Mouse (Mus musculus) spleen, adult 12 weeks (tissue): Measurements from ENCODE around the gene Ccdc183.

Experiments
- DNase-seq: peaks from one replicate; pipeline ENCODE4 v3.0.0; 2022; ENCODE audit warnings: low spot score

The Ccdc183 gene

DNA sequence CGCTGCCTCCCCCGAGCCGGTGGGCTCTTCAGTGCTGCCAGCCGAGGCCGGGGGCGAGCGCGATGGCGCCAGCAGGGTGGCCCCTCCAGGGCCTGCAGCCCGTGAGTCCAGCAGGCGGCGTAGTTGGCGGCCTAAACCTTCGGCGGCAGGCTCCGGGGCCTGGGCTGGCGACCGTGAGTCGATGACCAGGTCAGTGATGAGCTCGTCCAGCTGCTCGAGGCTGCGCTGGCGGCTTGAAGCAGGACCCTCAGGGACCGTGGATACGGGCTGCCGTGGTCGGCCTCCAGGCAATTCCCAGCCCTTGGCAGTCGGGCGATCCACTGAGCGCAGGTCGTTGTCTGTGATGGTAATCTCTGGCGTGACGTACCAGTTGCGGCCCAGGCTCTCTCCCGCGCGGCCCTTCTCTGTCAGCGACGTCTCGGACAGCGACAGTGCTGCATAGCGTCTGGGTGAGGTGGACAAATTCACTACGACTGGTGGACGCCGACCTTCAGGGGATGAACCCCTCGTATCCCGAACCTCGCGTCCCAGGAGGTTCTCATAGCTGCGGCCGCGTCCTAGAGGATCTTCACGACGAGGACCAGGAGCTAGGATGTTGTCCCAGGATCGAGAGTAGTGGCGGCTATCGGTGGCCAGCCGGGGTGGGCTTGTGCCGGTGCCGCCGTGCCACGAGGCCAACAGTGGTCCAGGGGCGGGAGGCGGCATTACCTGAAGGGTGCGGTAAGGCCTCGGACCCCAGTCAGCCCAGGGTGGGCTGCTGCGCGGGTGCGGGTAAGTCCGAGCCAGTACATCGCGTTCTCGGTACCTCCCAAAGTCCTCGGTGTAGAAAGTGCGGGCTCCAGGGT is 39.3 kb downstream of the Ccdc183 start:
- DNase-seq = no peak

- DNase-seq = no peak
Observed at GRCm38 (mm10) chr2:25576965-25577891, 40.2 kb downstream of the Ccdc183 start.

- no peak for DNase-seq
Observed at GRCm38 (mm10) chr2:25576028-25576850, 41.2 kb downstream of the Ccdc183 start.

DNA sequence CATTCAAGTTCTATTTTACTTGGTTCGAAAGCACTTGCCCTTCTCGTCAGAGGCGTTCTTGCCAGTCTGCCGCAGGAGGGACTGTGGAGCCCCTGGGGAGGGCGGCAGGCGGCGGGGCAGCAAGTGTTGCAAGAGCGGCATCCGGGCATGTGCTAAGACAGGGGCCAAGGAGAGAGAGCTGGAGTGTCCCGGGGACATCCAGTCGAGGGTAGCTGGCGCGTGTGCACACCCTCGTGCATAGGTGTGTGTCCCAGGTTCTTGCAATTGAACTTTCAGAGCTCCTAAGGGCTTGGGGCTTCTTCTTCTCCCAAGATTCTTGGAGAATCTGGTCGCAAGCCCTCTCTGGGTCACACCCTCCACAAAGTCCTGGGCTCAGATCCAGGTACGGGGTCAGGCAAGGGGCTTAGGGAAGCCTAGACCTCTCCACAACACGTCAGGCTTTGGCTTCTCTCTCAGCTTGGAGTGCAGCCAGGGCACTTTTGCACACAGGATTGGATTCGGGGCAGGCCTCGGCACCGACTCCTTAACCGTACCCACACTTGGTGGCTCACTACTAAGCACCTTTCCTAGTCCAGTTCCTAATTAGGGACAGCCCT is 41.9 kb downstream of the Ccdc183 start:
- DNase-seq = no peak

GRCm38 (mm10) chr2:25574579-25575431 is 42.7 kb downstream of the Ccdc183 start, which contains the start of the genes Mamdc4 and Phpt1:
TSS of gene Mamdc4 (minus strand) at chr2:25574845.
TSS of gene Phpt1 (minus strand) at chr2:25575224.
- peak; percentile 92 for DNase-seq

GRCm38 (mm10) chr2:25574136-25574535 is 43.3 kb downstream of the Ccdc183 start:
- DNase-seq = no peak

DNA sequence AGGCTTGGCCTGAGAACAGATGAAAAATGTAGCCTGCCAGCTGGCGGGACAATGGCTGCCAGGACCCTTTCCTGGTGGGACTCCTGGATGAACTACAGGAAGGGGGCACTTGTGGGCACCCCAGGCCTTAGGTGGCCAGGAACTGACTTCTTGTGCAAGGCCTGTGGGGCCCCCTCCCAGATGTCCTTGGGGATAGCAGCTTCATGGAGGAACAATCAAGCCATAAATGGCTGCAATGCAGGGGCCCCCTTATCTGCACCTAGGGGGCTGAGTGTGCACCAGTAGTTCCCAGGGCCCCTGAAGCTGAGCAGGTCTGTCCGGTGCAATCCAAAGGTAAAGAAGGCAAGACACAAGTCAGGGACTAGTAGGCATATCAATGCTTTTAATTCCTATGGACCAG is 44.4 kb downstream of the Ccdc183 start:
- no peak for DNase-seq

DNA sequence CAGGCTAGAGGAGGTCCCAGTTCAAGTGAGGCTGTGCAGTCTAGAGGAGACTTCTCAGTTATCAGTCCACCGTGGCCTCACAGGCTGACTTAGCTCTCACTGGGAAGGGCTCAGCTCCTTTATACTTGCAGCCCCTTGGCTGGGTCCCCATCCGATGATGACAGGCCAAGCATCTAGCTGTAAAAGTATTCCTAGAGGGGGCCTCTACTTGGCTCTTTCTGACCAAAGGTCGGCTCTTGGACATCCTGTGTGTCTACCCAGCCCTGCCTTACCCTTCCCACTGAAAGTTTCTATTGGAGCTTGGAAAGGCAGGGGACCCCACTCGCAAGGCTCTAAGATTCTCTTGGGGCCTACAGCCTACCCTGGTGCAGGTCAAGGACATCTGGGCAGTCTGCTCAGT is 46.3 kb downstream of the Ccdc183 start:
- DNase-seq = no peak

DNA sequence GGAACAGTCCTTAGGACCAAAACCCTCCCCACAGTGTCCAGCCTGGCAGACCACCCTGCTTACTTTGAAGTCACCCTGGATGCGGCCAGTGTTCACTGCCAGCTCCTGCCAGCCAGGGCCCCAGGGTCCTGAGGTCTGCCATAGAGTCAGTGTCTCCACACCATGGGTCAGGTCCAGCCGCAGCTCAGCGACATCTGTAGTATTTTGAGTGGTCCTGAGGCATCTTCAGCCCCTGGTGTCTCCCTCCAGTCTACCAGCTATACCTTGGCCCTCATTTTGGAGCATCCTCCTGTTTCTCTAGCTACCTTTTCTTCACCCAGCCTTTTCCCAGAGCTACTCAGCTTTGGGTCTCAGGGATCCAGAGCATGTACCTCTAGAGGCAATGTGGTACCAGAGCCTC is 48.2 kb downstream of the Ccdc183 start:
- DNase-seq = no peak

GRCm38 (mm10) chr2:25568473-25569019 is 48.9 kb downstream of the Ccdc183 start:
- no peak for DNase-seq

- DNase-seq = no peak
Observed at GRCm38 (mm10) chr2:25566558-25566957, 50.9 kb downstream of the Ccdc183 start.

DNA sequence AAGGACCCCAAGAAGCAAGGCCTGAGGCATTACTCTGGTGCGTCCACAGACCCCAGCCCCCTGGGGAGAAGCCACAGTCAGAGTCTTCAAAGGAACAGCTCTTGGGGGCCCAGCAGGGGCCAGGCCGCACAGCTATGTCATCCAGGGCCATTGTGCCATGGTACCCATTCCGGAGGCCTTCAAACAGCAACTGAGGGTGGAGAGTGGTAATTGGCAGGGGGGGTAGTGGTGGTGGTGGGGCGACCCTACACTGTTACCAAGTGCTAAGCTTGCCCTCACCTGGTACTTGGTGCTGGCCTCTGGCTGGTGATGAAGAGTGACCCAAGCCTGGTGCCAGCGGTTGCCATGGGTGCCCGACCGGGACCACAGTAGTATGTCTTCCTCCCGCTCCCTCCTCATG is 51.7 kb downstream of the Ccdc183 start:
- no peak for DNase-seq

- DNase-seq = no peak
Observed at GRCm38 (mm10) chr2:25561946-25562345, 55.5 kb downstream of the Ccdc183 start.

GRCm38 (mm10) chr2:25560551-25560950 is 56.9 kb downstream of the Ccdc183 start:
- no peak for DNase-seq

GRCm38 (mm10) chr2:25558774-25559173 is 58.7 kb downstream of the Ccdc183 start:
- DNase-seq = no peak
